Mouse (Mus musculus) liver, embryonic 14.5 days (tissue): ENCODE results near the gene Gclc. TPM values are rescaled to one million over a fixed set of nuclear protein-coding genes. Genes with fewer than 3 reads are reported as not detected.

ENCODE experiments used
- ATAC-seq: fragments of 200-750 bp; cut with Nextera tagmentation; 2 replicates; pipeline ENCODE4 v1.8.0; 2017; ENCODE audit warnings: moderate number of reproducible peaks, mild to moderate bottlenecking, moderate library complexity; ENCODE audit not compliant: insufficient read depth
- DNase-seq, 3 experiments: peaks; one replicate each; pipeline ENCODE4 v3.0.0-alpha.2; 2012 to 2013; ENCODE audit warnings: low read depth in 3 of 3, low spot score in 3 of 3
- H3K27ac ChIP-seq: fragments of 300-500 bp; sonication (generic); 2 replicates; pipeline ENCODE4 v1.5.1; 2014; ENCODE audit warnings: moderate library complexity, mild to moderate bottlenecking, control low read depth, inconsistent platforms
- H3K27me3 ChIP-seq: fragments of 300-500 bp; sonication (generic); 2 replicates; pipeline ENCODE4 v1.6.1; 2014; ENCODE audit warnings: mild to moderate bottlenecking, low read length, moderate library complexity; ENCODE audit not compliant: control insufficient read depth, insufficient read depth
- H3K36me3 ChIP-seq: fragments of 300-500 bp; sonication (generic); replicated peaks from 2 replicates; pipeline ENCODE4 v1.6.1; 2014; ENCODE audit warnings: low read depth; ENCODE audit not compliant: control insufficient read depth, insufficient read depth
- H3K4me1 ChIP-seq, 2 experiments: fragments of 200-500 bp in 1 of 2; fragments of 300-500 bp in 1 of 2; sonication (generic) in 1 of 2; replicated peaks; 2 replicates each; pipeline ENCODE4 v1.6.1; 2012 to 2014; ENCODE audit warnings: antibody characterized with exemption in 1 of 2, inconsistent platforms in 1 of 2, low read length in 1 of 2; ENCODE audit not compliant: control insufficient read depth in 2 of 2, insufficient read depth in 2 of 2
- H3K4me2 ChIP-seq: fragments of 300-500 bp; sonication (generic); 2 replicates; pipeline ENCODE4 v1.6.1; 2014; ENCODE audit warnings: low read depth, mild to moderate bottlenecking, control low read depth, moderate library complexity
- H3K4me3 ChIP-seq, 2 experiments: fragments of 200-500 bp in 1 of 2; fragments of 300-500 bp in 1 of 2; sonication (generic) in 1 of 2; 2 replicates each; pipeline ENCODE4 v1.5.1; 2012 to 2014; ENCODE audit warnings: low read depth in 2 of 2, low read length in 2 of 2, mild to moderate bottlenecking in 2 of 2, control low read depth in 1 of 2, inconsistent platforms in 1 of 2, moderate library complexity in 1 of 2; ENCODE audit not compliant: insufficient read depth in 1 of 2
- H3K9ac ChIP-seq: fragments of 300-500 bp; sonication (generic); replicated peaks from 2 replicates; pipeline ENCODE4 v1.6.1; 2014; ENCODE audit warnings: mild to moderate bottlenecking, control low read depth, moderate library complexity
- H3K9me3 ChIP-seq: fragments of 300-500 bp; sonication (generic); 2 replicates; pipeline ENCODE4 v1.6.1; 2016; ENCODE audit warnings: low read length, mixed read lengths; ENCODE audit not compliant: control insufficient read depth
- CTCF ChIP-seq: IDR thresholded peaks from 2 replicates; pipeline ENCODE4 v1.5.1; 2016; ENCODE audit warnings: antibody characterized with exemption, low read depth, control low read depth
- EP300 ChIP-seq: IDR thresholded peaks from 2 replicates; pipeline ENCODE4 v1.6.1; 2016; ENCODE audit warnings: antibody characterized with exemption, low read depth
- WGBS: fragments of 180-500 bp; shearing (Covaris S2); extraction: QIAGEN DNeasy Blood & Tissue Kit; methylation state at CpG from one replicate; pipeline ENCODE4 v1.1.7; 2014; ENCODE audit not compliant: insufficient replicate concordance; 5-methylcytosine and 5-hydroxymethylcytosine counted together
- polyA plus RNA-seq, 2 experiments: library from polyadenylated mRNA; depleted of rRNA in 1 of 2; stranded (reverse) in 1 of 2; unstranded in 1 of 2; fragments of >200 nt; fragmentation: Nextera tagmentation in 1 of 2; extraction: Ambion mirVana in 1 of 2; gene quantifications; 2 replicates each; pipeline versions ENCODE4 v1.2.1 to v1.2.3; 2012 to 2014

Gclc gene
- polyA plus RNA-seq, 2 experiments = 26.6 to 30.9 TPM

DNA sequence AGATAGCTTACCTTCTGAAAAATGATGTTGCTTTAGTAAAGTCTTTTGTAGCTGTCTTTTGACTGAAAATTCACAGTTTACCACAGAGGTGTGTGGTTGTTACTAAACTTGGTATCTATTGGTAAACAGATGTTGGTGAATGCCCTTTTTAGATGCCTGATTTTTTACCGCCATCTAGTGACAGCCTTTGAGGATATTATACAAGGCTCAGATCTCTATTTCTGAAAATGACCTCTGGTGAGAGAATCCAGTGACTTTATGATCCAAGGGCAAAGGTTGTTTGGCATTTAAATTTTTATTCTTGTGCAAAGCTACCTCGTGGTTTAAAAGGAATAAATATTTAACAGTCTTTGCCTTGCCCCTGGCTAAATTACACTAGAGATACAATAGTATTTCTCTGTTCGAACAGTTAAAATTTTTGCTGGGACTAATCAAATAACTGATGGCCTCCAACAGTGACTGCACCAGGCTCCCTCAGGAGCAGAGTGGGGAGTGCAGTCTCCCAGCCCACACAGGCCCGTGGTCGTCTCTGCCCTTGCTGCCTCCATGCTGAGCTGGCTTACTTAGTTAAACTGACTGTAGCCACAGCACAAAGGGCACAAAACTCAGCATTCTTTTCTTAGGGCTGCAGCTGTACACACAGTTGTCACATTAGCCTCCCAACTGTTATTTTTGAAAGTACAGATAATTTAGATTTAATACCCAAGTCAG is 27.3 kb downstream of the Gclc start:
- DNase-seq (peak in 1 of 3 experiments; percentile 13), ATAC-seq (no peak)
- H3K27me3 ChIP-seq = no peaks in the 10 kb centered on the region
- no peak overlapping the region for H3K4me3 ChIP-seq
- no peak overlapping the region for H3K9ac ChIP-seq
- no peak overlapping the region for H3K4me2 ChIP-seq
- no peaks in the 10 kb centered on the region for H3K4me1 ChIP-seq
- WGBS = 60% methylated on average over 5 of the region's 5 CpGs
- H3K27ac ChIP-seq = no peak overlapping the region
- peak; percentile 48; the same call in 1 of the 2 replicates for TF ChIP-seq CTCF
- TF ChIP-seq EP300 = no peak
- no peaks in the 10 kb centered on the region for H3K9me3 ChIP-seq
- H3K36me3 ChIP-seq = peaks cover 94% of the 10 kb centered on the region

DNA sequence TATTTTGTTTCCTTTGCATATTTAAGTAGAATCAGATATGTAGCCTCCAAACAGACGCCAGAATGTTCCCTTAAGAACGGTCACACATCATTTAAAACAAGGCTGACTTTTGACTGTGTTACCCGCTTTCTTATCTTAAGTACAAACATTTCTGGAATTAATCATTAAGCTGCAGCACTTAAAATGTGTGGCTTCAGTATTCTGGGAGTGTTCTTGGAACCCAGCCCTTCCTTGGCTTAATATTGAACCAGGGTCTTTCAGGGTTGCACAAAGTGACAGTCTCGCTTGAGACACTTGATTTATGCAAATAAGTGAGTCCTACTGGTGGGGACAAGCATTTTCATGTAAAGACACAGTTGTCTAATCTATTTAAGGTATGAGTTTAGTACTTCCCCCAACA is 27.9 kb downstream of the Gclc start:
- no peak overlapping the region for H3K27ac ChIP-seq
- ATAC-seq = no peak
- H3K27me3 ChIP-seq = no peaks in the 10 kb centered on the region
- TF ChIP-seq CTCF (no peak), EP300 (no peak)
- no peaks in the 10 kb centered on the region for H3K4me1 ChIP-seq
- no peak overlapping the region for H3K9ac ChIP-seq
- H3K4me3 ChIP-seq = no peak overlapping the region
- H3K9me3 ChIP-seq = no peaks in the 10 kb centered on the region
- H3K4me2 ChIP-seq = no peak overlapping the region
- no peak for DNase-seq
- peaks cover 94% of the 10 kb centered on the region for H3K36me3 ChIP-seq
- 71% methylated on average over 4 of the region's 4 CpGs for WGBS

DNA sequence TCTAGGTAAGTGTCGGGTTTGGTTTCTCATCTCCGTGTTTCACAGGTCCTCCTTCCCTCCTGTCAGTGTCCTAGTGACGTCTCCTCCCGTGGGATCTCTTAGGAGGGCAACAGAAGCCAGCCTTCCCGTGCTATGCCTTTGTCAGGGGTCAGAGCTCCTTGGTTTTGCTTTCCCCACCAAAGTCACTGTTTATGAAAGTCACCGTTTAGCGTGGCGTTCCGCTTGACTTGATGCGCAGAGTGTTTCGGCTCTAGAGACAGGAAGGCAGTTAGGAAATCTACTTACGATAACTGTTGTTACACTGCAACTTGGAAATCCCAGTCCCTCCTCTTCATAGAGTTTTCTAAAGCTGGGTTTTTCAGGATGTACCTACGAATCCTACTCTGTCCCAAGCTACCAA is 28.7 kb downstream of the Gclc start:
- WGBS = 91% methylated on average over 13 of the region's 13 CpGs
- DNase-seq = no peak
- Histone ChIP-seq H3K27me3 (no peaks in the 10 kb centered on the region), H3K27ac (no peak overlapping the region), H3K4me1 (no peaks in the 10 kb centered on the region), H3K4me3 (no peak overlapping the region), H3K36me3 (peaks cover 94% of the 10 kb centered on the region), H3K9ac (no peak overlapping the region), H3K4me2 (no peak overlapping the region), H3K9me3 (no peaks in the 10 kb centered on the region)
- ATAC-seq = no peak
- TF ChIP-seq CTCF (no peak), EP300 (no peak)

DNA sequence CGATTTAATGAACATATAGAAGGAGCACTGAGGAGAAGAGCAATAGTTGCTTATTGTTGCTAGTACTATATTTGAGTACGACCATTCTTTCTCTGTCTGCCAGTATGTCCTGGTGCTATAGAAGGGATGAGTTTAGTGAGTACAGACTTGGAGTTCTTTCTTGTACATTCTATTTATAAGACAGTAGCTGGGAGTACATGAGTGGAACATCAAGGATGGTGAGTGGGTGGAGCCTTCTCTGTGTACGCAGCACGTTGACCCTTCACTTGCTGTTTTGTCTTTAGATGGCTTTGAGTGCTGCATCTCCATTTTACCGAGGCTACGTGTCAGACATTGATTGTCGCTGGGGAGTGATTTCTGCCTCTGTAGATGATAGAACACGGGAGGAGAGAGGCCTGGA is 31.1 kb downstream of the Gclc start:
- Histone ChIP-seq H3K36me3 (peaks cover 86% of the 10 kb centered on the region), H3K4me1 (no peaks in the 10 kb centered on the region), H3K9ac (no peak overlapping the region), H3K4me3 (no peak overlapping the region), H3K9me3 (no peaks in the 10 kb centered on the region), H3K27me3 (no peaks in the 10 kb centered on the region), H3K27ac (no peak overlapping the region), H3K4me2 (no peak overlapping the region)
- 89% methylated on average over 8 of the region's 8 CpGs for WGBS
- DNase-seq (no peak), ATAC-seq (no peak)
- TF ChIP-seq EP300 (no peak), CTCF (no peak)

DNA sequence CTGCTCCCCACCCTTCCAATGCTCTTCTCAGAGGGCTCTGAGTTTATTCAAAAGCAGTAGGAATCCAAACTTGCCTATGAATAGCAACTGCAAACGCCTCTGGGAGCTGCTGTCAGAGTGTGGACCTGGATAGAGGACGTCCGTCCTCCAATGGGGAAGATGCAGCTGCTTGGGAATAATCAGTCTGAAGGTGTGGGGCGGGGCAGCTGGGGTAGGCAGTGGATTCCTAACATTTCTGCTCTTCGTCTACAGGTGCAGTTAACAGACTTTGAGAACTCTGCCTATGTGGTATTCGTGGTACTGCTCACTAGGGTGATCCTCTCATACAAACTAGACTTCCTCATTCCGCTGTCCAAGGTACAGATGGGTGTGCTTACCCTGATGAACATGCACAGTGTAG is 33.6 kb downstream of the Gclc start:
- H3K36me3 ChIP-seq = peaks cover 84% of the 10 kb centered on the region
- H3K4me2 ChIP-seq = no peak overlapping the region
- H3K4me3 ChIP-seq = no peak overlapping the region
- no peak overlapping the region for H3K9ac ChIP-seq
- H3K9me3 ChIP-seq = no peaks in the 10 kb centered on the region
- no peak overlapping the region for H3K27ac ChIP-seq
- no peak for ATAC-seq
- no peak for TF ChIP-seq CTCF
- no peak for TF ChIP-seq EP300
- H3K4me1 ChIP-seq = no peaks in the 10 kb centered on the region
- WGBS = 84% methylated on average over 7 of the region's 7 CpGs
- no peaks in the 10 kb centered on the region for H3K27me3 ChIP-seq
- no peak for DNase-seq
